In the genomic region with DNA sequence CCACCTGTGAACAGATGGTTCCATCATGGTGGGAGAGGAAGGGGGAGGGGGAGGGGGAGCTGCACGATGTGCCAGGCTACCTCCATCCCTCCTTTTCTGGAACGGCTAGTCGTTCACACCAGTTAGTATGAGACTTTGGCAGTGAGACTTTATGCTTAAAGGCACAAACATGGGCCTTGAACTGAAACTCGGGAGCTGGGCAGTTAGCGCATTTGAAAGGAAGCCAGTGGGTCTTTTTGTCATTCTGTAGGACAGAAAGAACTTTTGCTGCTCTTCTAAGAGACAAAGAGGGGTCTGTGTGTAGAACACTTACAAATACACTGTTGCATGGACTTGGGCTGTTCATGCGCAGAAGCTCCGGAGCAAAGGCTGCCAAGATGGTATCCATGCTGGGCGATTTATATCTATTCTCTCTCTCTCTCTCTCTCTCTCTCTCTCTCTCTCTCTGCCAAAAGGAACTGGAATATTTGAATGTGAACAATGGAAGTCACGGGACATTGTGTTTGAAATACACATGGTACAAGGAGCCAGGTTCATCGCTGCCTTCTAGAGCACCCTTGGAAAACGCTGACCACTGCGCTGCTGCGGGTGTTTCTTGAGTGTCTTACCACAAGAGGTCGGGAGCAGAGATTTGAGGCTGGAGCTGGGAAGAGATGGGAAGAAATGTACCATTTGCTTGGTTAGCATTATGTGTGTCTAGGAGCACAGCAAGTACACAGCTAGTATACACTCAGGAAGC, we compare ENCODE assay signal across 22 mouse cellular contexts. TPM values are rescaled to one million over a fixed set of nuclear protein-coding genes. Genes with fewer than 3 reads are reported as not detected.
A peak's percentile ranks its signal among the peaks of the same experiment; 100 is the strongest.
DNase-seq lines count a peak whose midpoint lies in the region; ATAC-seq and TF ChIP-seq lines count a peak whose summit lies in the region.
"Had no signal": no experiment of that assay in that cellular context is flagged by ENCODE, and none has a peak within 500 bp of the region (broad histone marks: within the 10 kb centered on the region; RNA-seq: fewer than 3 reads in every experiment).

No protein-coding gene starts in this region.

- H3K4me2 ChIP-seq in midbrain, embryonic 14.5 days (ENCODE audit: low read length) = no peak overlapping the region
- H3K4me2 ChIP-seq in midbrain, embryonic 13.5 days (replicated peaks) = no peak overlapping the region
- no peak overlapping the region for H3K4me2 ChIP-seq in lung, postnatal 0 days (replicated peaks; ENCODE audit: low read depth, low read length)
- H3K4me2 ChIP-seq: heart, embryonic 11.5 days; kidney, embryonic 15.5 days; liver, embryonic 12.5 days; lung, embryonic 15.5 days had no signal

- no peak for ATAC-seq in midbrain, embryonic 14.5 days (ENCODE audit: low FRiP score, low TSS enrichment)
- no peak for ATAC-seq in midbrain, embryonic 13.5 days
- ATAC-seq in lung, postnatal 0 days = no peak
- ATAC-seq: liver, embryonic 12.5 days had no signal

- no peak for TF ChIP-seq CTCF in lung, postnatal 0 days (IDR thresholded peaks at IDR 0.05)

- 77% methylated on average over 14 of the region's 14 CpGs for WGBS in heart, embryonic 10.5 days
- 76% methylated on average over 14 of the region's 14 CpGs for WGBS in midbrain, embryonic 14.5 days
- 87% methylated on average over 14 of the region's 14 CpGs for WGBS in midbrain, embryonic 13.5 days
- 72% methylated on average over 14 of the region's 14 CpGs for WGBS in lung, postnatal 0 days

- no peaks in the 10 kb centered on the region for H3K27me3 ChIP-seq in heart, embryonic 10.5 days (ENCODE audit: insufficient read depth, poor library complexity, severe bottlenecking)
- H3K27me3 ChIP-seq in midbrain, embryonic 14.5 days (ENCODE audit: control insufficient read depth, insufficient read depth, low read length) = no peaks in the 10 kb centered on the region
- H3K27me3 ChIP-seq in midbrain, embryonic 13.5 days = no peaks in the 10 kb centered on the region
- no peaks in the 10 kb centered on the region for H3K27me3 ChIP-seq in lung, postnatal 0 days (replicated peaks; ENCODE audit: insufficient read depth, low read length)
- H3K27me3 ChIP-seq: CH12.LX; kidney, embryonic 15.5 days; liver, embryonic 12.5 days; lung, embryonic 15.5 days had no signal

- H3K9me3 ChIP-seq in heart, embryonic 10.5 days = no peaks in the 10 kb centered on the region
- no peaks in the 10 kb centered on the region for H3K9me3 ChIP-seq in midbrain, embryonic 14.5 days (ENCODE audit: control insufficient read depth, low read length)
- no peaks in the 10 kb centered on the region for H3K9me3 ChIP-seq in midbrain, embryonic 13.5 days
- H3K9me3 ChIP-seq in lung, postnatal 0 days (ENCODE audit: low read length) = no peaks in the 10 kb centered on the region
- H3K9me3 ChIP-seq: kidney, embryonic 15.5 days; liver, embryonic 12.5 days; lung, embryonic 15.5 days had no signal

- no peak overlapping the region for H3K4me3 ChIP-seq in heart, embryonic 10.5 days
- H3K4me3 ChIP-seq in midbrain, embryonic 14.5 days (replicated peaks; ENCODE audit: low read depth, low read length) = no peak overlapping the region
- no peak overlapping the region for H3K4me3 ChIP-seq in midbrain, embryonic 13.5 days (replicated peaks)
- H3K4me3 ChIP-seq in lung, postnatal 0 days (ENCODE audit: low read depth, low read length) = no peak overlapping the region
- H3K4me3 ChIP-seq: kidney, embryonic 15.5 days; liver, embryonic 12.5 days; lung, embryonic 15.5 days had no signal

- no peak for TF ChIP-seq EP300 in lung, postnatal 0 days (IDR thresholded peaks at IDR 0.05)

- DNase-seq in cerebellum, adult 9-11 months = peak; percentile 22
- no peak for DNase-seq in cerebellum, adult 18-20 months
- peak; percentile 30 for DNase-seq in heart, embryonic 10.5 days (ENCODE audit: low spot score)
- DNase-seq in heart, postnatal 4 days = no peak
- peak; percentile 26 for DNase-seq in midbrain, embryonic 14.5 days
- peak; percentile 15 to 50 for DNase-seq in layer of hippocampus, postnatal 14 days (ENCODE audit: low spot score in 2 of 2)
- DNase-seq in lung, postnatal 0 days (ENCODE audit: low spot score) = no peak
- DNase-seq: adrenal gland, postnatal 10 days; embryo, embryonic 11 days; gastrocnemius, postnatal 14 days; right cerebral cortex, postnatal 14 days had no signal

- H3K27ac ChIP-seq in heart, embryonic 10.5 days = no peak overlapping the region
- H3K27ac ChIP-seq in midbrain, embryonic 14.5 days (replicated peaks; ENCODE audit: low read depth, low read length) = no peak overlapping the region
- H3K27ac ChIP-seq in midbrain, embryonic 13.5 days = no peak overlapping the region
- H3K27ac ChIP-seq in lung, postnatal 0 days (ENCODE audit: low read length) = no peak overlapping the region
- H3K27ac ChIP-seq: kidney, embryonic 15.5 days; liver, embryonic 12.5 days; lung, embryonic 15.5 days had no signal

- H3K9ac ChIP-seq in midbrain, embryonic 14.5 days (replicated peaks; ENCODE audit: low read length) = no peak overlapping the region
- no peak overlapping the region for H3K9ac ChIP-seq in midbrain, embryonic 13.5 days (replicated peaks)
- H3K9ac ChIP-seq in lung, postnatal 0 days (replicated peaks; ENCODE audit: low read depth) = no peak overlapping the region
- H3K9ac ChIP-seq: kidney, embryonic 15.5 days; liver, embryonic 12.5 days; lung, embryonic 15.5 days had no signal

- H3K4me1 ChIP-seq in heart, embryonic 10.5 days = peaks cover 17% of the 10 kb centered on the region
- no peaks in the 10 kb centered on the region for H3K4me1 ChIP-seq in midbrain, embryonic 14.5 days (ENCODE audit: control insufficient read depth, insufficient read depth, low read length)
- H3K4me1 ChIP-seq in midbrain, embryonic 13.5 days (replicated peaks) = peaks cover 6% of the 10 kb centered on the region
- peaks cover 3% of the 10 kb centered on the region; the same call in 1 of the 2 replicates for H3K4me1 ChIP-seq in lung, postnatal 0 days (ENCODE audit: insufficient read depth, low read depth, low read length)

- H3K36me3 ChIP-seq in heart, embryonic 10.5 days = no peaks in the 10 kb centered on the region
- no peaks in the 10 kb centered on the region for H3K36me3 ChIP-seq in midbrain, embryonic 14.5 days (ENCODE audit: control insufficient read depth, insufficient read depth, low read length)
- no peaks in the 10 kb centered on the region for H3K36me3 ChIP-seq in midbrain, embryonic 13.5 days
- no peaks in the 10 kb centered on the region for H3K36me3 ChIP-seq in lung, postnatal 0 days (ENCODE audit: insufficient read depth, low read length)
- H3K36me3 ChIP-seq: kidney, embryonic 15.5 days; liver, embryonic 12.5 days; lung, embryonic 15.5 days had no signal

RNA-seq across cellular contexts. Expression of a gene that starts 31.0 kb away (rescaled TPM):
- 0.63 and 1.2 TPM in 2 replicates for polyA plus RNA-seq in heart, embryonic 10.5 days (2016; fragmentation: Nextera tagmentation; extraction: Ambion mirVana)
- 1 to 10 TPM; 8.2 to 8.6 TPM for total RNA-seq in heart, postnatal 4 days (2021)
- polyA plus RNA-seq in midbrain, embryonic 14.5 days (2014; fragmentation: Nextera tagmentation; extraction: Ambion mirVana) = not detected in 2 replicates
- not detected in 2 replicates for polyA plus RNA-seq in midbrain, embryonic 13.5 days (2015; fragmentation: Nextera tagmentation; extraction: Ambion mirVana)
- not detected for total RNA-seq in layer of hippocampus, postnatal 14 days (2021)
- polyA plus RNA-seq in lung, postnatal 0 days (2015; fragmentation: Nextera tagmentation; extraction: Ambion mirVana) = not detected in 2 replicates
- total RNA-seq: adrenal gland, postnatal 10 days; CH12.LX; hematopoietic stem cell, adult 5-6 weeks; layer of hippocampus, adult 8-10 months; left cerebral cortex, postnatal 36 days; megakaryocyte, adult 5-6 weeks had no signal
- polyA plus RNA-seq: frontal cortex, adult 2 months; kidney, embryonic 15.5 days; liver, embryonic 12.5 days; lung, embryonic 15.5 days had no signal

RNA-seq across cellular contexts. Expression of a gene that starts 53.4 kb away (rescaled TPM):
- polyA plus RNA-seq in heart, embryonic 10.5 days (2016; fragmentation: Nextera tagmentation; extraction: Ambion mirVana) = 0.73 and 1.4 TPM in 2 replicates
- under 1 TPM; 0.57 to 0.72 TPM for total RNA-seq in heart, postnatal 4 days (2021)
- polyA plus RNA-seq in midbrain, embryonic 14.5 days (2014; fragmentation: Nextera tagmentation; extraction: Ambion mirVana) = 0.13 and 0.22 TPM in 2 replicates
- 0.13 and 0.28 TPM in 2 replicates for polyA plus RNA-seq in midbrain, embryonic 13.5 days (2015; fragmentation: Nextera tagmentation; extraction: Ambion mirVana)
- total RNA-seq in layer of hippocampus, postnatal 14 days (2021) = under 1 TPM; 0.25 to 0.38 TPM
- polyA plus RNA-seq in lung, postnatal 0 days (2015; fragmentation: Nextera tagmentation; extraction: Ambion mirVana) = 0.24 and 0.27 TPM in 2 replicates
- total RNA-seq: CH12.LX; megakaryocyte, adult 5-6 weeks had no signal

Comparison
In these comparisons a context has a peak if more than half of its experiments do, and no peak if none do; other contexts are left out.
1. DNase-seq: peak in cerebellum, adult 9-11 months (single experiment), heart, embryonic 10.5 days (single experiment), midbrain, embryonic 14.5 days (single experiment) and layer of hippocampus, postnatal 14 days (2 of 2); none in cerebellum, adult 18-20 months (0 of 2), heart, postnatal 4 days (single experiment) and lung, postnatal 0 days (single experiment).